Comparison of ENCODE assay signal across 9 mouse cellular contexts in genomic region chr2:26298856-26299230, GRCm38 (mm10). TPM values are rescaled to one million over a fixed set of nuclear protein-coding genes. Genes with fewer than 3 reads are reported as not detected.
DNase-seq lines count a peak whose midpoint lies in the region; ATAC-seq and TF ChIP-seq lines count a peak whose summit lies in the region.
"Had no signal": no experiment of that assay in that cellular context is flagged by ENCODE, and none has a peak within 500 bp of the region (broad histone marks: within the 10 kb centered on the region; RNA-seq: fewer than 3 reads in every experiment).

No protein-coding gene starts in this region.

- no peaks in the 10 kb centered on the region for H3K27me3 ChIP-seq in lung, embryonic 15.5 days
- peaks cover 2% of the 10 kb centered on the region; the same call in 1 of the 2 replicates for H3K27me3 ChIP-seq in forebrain, embryonic 11.5 days (ENCODE audit: control insufficient read depth, insufficient read depth, low read length)
- H3K27me3 ChIP-seq in midbrain, embryonic 12.5 days = peaks cover 22% of the 10 kb centered on the region; the same call in 1 of the 2 replicates
- no peaks in the 10 kb centered on the region for H3K27me3 ChIP-seq in lung, postnatal 0 days (replicated peaks; ENCODE audit: insufficient read depth, low read length)

- no peak for TF ChIP-seq EP300 in lung, postnatal 0 days (IDR thresholded peaks at IDR 0.05)

- H3K27ac ChIP-seq in lung, embryonic 15.5 days = 0 out of 2 replicates have a peak overlapping the region, but pooled peaks have one; percentile 31
- H3K27ac ChIP-seq in forebrain, embryonic 11.5 days (ENCODE audit: low read depth, low read length) = peak overlapping the region; percentile 65
- H3K27ac ChIP-seq in midbrain, embryonic 12.5 days (replicated peaks) = peak overlapping the region; percentile 86
- no peak overlapping the region for H3K27ac ChIP-seq in lung, postnatal 0 days (ENCODE audit: low read length)
- H3K27ac ChIP-seq: limb, embryonic 12.5 days had no signal

- no peak for DNase-seq in lung, postnatal 10 days
- no peak for DNase-seq in forebrain, embryonic 11.5 days (ENCODE audit: low spot score)
- no peak for DNase-seq in kidney, adult 11 months
- DNase-seq in lung, postnatal 0 days (ENCODE audit: low spot score) = no peak
- DNase-seq: thymus, adult 18-20 months had no signal

- no peak for TF ChIP-seq CTCF in lung, postnatal 0 days (IDR thresholded peaks at IDR 0.05)

- H3K36me3 ChIP-seq in lung, embryonic 15.5 days = no peaks in the 10 kb centered on the region
- no peaks in the 10 kb centered on the region for H3K36me3 ChIP-seq in forebrain, embryonic 11.5 days (ENCODE audit: control insufficient read depth, insufficient read depth, low read length)
- no peaks in the 10 kb centered on the region for H3K36me3 ChIP-seq in midbrain, embryonic 12.5 days
- no peaks in the 10 kb centered on the region for H3K36me3 ChIP-seq in lung, postnatal 0 days (ENCODE audit: insufficient read depth, low read length)
- H3K36me3 ChIP-seq: limb, embryonic 12.5 days had no signal

- no peaks in the 10 kb centered on the region for H3K9me3 ChIP-seq in lung, embryonic 15.5 days
- H3K9me3 ChIP-seq in forebrain, embryonic 11.5 days (ENCODE audit: control insufficient read depth, low read length) = no peaks in the 10 kb centered on the region
- no peaks in the 10 kb centered on the region for H3K9me3 ChIP-seq in midbrain, embryonic 12.5 days
- no peaks in the 10 kb centered on the region for H3K9me3 ChIP-seq in lung, postnatal 0 days (ENCODE audit: low read length)
- H3K9me3 ChIP-seq: limb, embryonic 12.5 days had no signal

- peaks cover 55% of the 10 kb centered on the region for H3K4me1 ChIP-seq in lung, embryonic 15.5 days
- peaks cover 21% of the 10 kb centered on the region for H3K4me1 ChIP-seq in forebrain, embryonic 11.5 days (replicated peaks; ENCODE audit: control insufficient read depth, insufficient read depth, low read length)
- H3K4me1 ChIP-seq in midbrain, embryonic 12.5 days = peaks cover 42% of the 10 kb centered on the region
- H3K4me1 ChIP-seq in lung, postnatal 0 days (ENCODE audit: insufficient read depth, low read depth, low read length) = peaks cover 7% of the 10 kb centered on the region; the same call in 1 of the 2 replicates

- no peak overlapping the region for H3K9ac ChIP-seq in lung, embryonic 15.5 days
- H3K9ac ChIP-seq in forebrain, embryonic 11.5 days (ENCODE audit: low read length) = peak overlapping the region; percentile 39
- H3K9ac ChIP-seq in midbrain, embryonic 12.5 days (replicated peaks) = peak overlapping the region; percentile 8; the same call in 1 of the 2 replicates
- H3K9ac ChIP-seq in lung, postnatal 0 days (replicated peaks; ENCODE audit: low read depth) = no peak overlapping the region
- H3K9ac ChIP-seq: limb, embryonic 12.5 days had no signal

- no peak overlapping the region for H3K4me2 ChIP-seq in lung, embryonic 15.5 days
- no peak overlapping the region for H3K4me2 ChIP-seq in forebrain, embryonic 11.5 days (ENCODE audit: low read depth, low read length, severe bottlenecking)
- H3K4me2 ChIP-seq in midbrain, embryonic 12.5 days (replicated peaks) = peak overlapping the region; percentile 37
- no peak overlapping the region for H3K4me2 ChIP-seq in lung, postnatal 0 days (replicated peaks; ENCODE audit: low read depth, low read length)

- ATAC-seq in lung, embryonic 15.5 days (ENCODE audit: borderline replicate concordance, extremely low read depth, low FRiP score, low TSS enrichment) = no peak
- peak; percentile 58 for ATAC-seq in forebrain, embryonic 11.5 days (replicated peaks; ENCODE audit: low FRiP score)
- peak; percentile 53 for ATAC-seq in midbrain, embryonic 12.5 days (ENCODE audit: low FRiP score, low read depth)
- no peak for ATAC-seq in frontal cortex, adult (ENCODE audit: low TSS enrichment)
- ATAC-seq in lung, postnatal 0 days = no peak

- WGBS in lung, embryonic 15.5 days = 34% methylated on average over 4 of the region's 4 CpGs
- 7% methylated on average over 4 of the region's 4 CpGs for WGBS in forebrain, embryonic 11.5 days
- 2% methylated on average over 4 of the region's 4 CpGs for WGBS in midbrain, embryonic 12.5 days
- WGBS in lung, postnatal 0 days = 30% methylated on average over 4 of the region's 4 CpGs

- H3K4me3 ChIP-seq in lung, embryonic 15.5 days = no peak overlapping the region
- no peak overlapping the region for H3K4me3 ChIP-seq in forebrain, embryonic 11.5 days (ENCODE audit: low read depth, low read length)
- H3K4me3 ChIP-seq in midbrain, embryonic 12.5 days = 0 out of 2 replicates have a peak overlapping the region, but pooled peaks have one; percentile 3
- H3K4me3 ChIP-seq in lung, postnatal 0 days (ENCODE audit: low read depth, low read length) = no peak overlapping the region
- H3K4me3 ChIP-seq: limb, embryonic 12.5 days had no signal

RNA-seq across cellular contexts. Expression of gene Ccdc187, which starts 4.5 kb away (rescaled TPM):
- 0.31 and 0.34 TPM in 2 replicates for polyA plus RNA-seq in lung, embryonic 15.5 days (2015; fragmentation: Nextera tagmentation; extraction: Ambion mirVana)
- 0.05 and 0.19 TPM in 2 replicates for polyA plus RNA-seq in forebrain, embryonic 11.5 days (2014; fragmentation: Nextera tagmentation; extraction: Ambion mirVana)
- polyA plus RNA-seq in midbrain, embryonic 12.5 days (2016; fragmentation: Nextera tagmentation; extraction: Ambion mirVana) = 0.08 and 0.12 TPM in 2 replicates
- 0.61 and 0.77 TPM in 2 replicates for polyA plus RNA-seq in lung, postnatal 0 days (2015; fragmentation: Nextera tagmentation; extraction: Ambion mirVana)
- polyA plus RNA-seq: limb, embryonic 12.5 days had no signal

RNA-seq across cellular contexts. Expression of gene Gpsm1, which starts 16.5 kb away (rescaled TPM):
- polyA plus RNA-seq in lung, embryonic 15.5 days (2015; fragmentation: Nextera tagmentation; extraction: Ambion mirVana) = 54.6 and 55.3 TPM in 2 replicates
- polyA plus RNA-seq in forebrain, embryonic 11.5 days (2014; fragmentation: Nextera tagmentation; extraction: Ambion mirVana) = 61.1 and 63.3 TPM in 2 replicates
- polyA plus RNA-seq in midbrain, embryonic 12.5 days (2016; fragmentation: Nextera tagmentation; extraction: Ambion mirVana) = 128 and 129 TPM in 2 replicates
- 29.0 and 33.0 TPM in 2 replicates for polyA plus RNA-seq in lung, postnatal 0 days (2015; fragmentation: Nextera tagmentation; extraction: Ambion mirVana)

RNA-seq across cellular contexts. Expression of gene Dnlz, which starts 53.1 kb away (rescaled TPM):
- polyA plus RNA-seq in lung, embryonic 15.5 days (2015; fragmentation: Nextera tagmentation; extraction: Ambion mirVana) = 25.5 and 27.3 TPM in 2 replicates
- polyA plus RNA-seq in forebrain, embryonic 11.5 days (2014; fragmentation: Nextera tagmentation; extraction: Ambion mirVana) = 38.2 and 40.2 TPM in 2 replicates
- polyA plus RNA-seq in midbrain, embryonic 12.5 days (2016; fragmentation: Nextera tagmentation; extraction: Ambion mirVana) = 34.4 and 35.2 TPM in 2 replicates
- 14.2 and 15.5 TPM in 2 replicates for polyA plus RNA-seq in lung, postnatal 0 days (2015; fragmentation: Nextera tagmentation; extraction: Ambion mirVana)

Comparison
In these comparisons a context has a peak if more than half of its experiments do, and no peak if none do; other contexts are left out.
1. ATAC-seq: peak in forebrain, embryonic 11.5 days (single experiment) and midbrain, embryonic 12.5 days (single experiment); none in lung, embryonic 15.5 days (single experiment), frontal cortex, adult (single experiment) and lung, postnatal 0 days (single experiment).
2. H3K9ac ChIP-seq: peak in forebrain, embryonic 11.5 days (single experiment) and midbrain, embryonic 12.5 days (single experiment); none in lung, embryonic 15.5 days (single experiment) and lung, postnatal 0 days (single experiment).